ENCODE assay signal across 34 mouse cellular contexts in genomic region chr1:35834180-35834579, GRCm38 (mm10).
"Had no signal": no experiment of that assay in that cellular context is flagged by ENCODE, and none has a peak within 500 bp of the region (broad histone marks: within the 10 kb centered on the region; RNA-seq: fewer than 3 reads in every experiment).

No protein-coding gene starts in this region.

- H3K4me3 ChIP-seq: heart, embryonic 10.5 days; heart, embryonic 12.5 days; heart, embryonic 13.5 days; heart, embryonic 15.5 days; hindbrain, embryonic 10.5 days; hindbrain, embryonic 12.5 days; hindbrain, embryonic 13.5 days; hindbrain, embryonic 15.5 days; intestine, embryonic 15.5 days; kidney, embryonic 15.5 days; layer of hippocampus, adult 2 months had no signal

- H3K27ac ChIP-seq: heart, embryonic 10.5 days; heart, embryonic 13.5 days; heart, embryonic 15.5 days; hindbrain, embryonic 10.5 days; hindbrain, embryonic 12.5 days; hindbrain, embryonic 13.5 days; hindbrain, embryonic 14.5 days; hindbrain, embryonic 15.5 days; hindbrain, postnatal 0 days; intestine, embryonic 15.5 days; kidney, embryonic 15.5 days; kidney, postnatal 0 days; layer of hippocampus, adult 2 months had no signal

- H3K4me2 ChIP-seq: heart, embryonic 11.5 days; heart, embryonic 12.5 days; heart, embryonic 13.5 days; heart, embryonic 15.5 days; hindbrain, embryonic 12.5 days; hindbrain, embryonic 13.5 days; hindbrain, embryonic 14.5 days; hindbrain, embryonic 15.5 days; intestine, embryonic 15.5 days; kidney, embryonic 15.5 days had no signal

- H3K9ac ChIP-seq: heart, embryonic 12.5 days; heart, embryonic 13.5 days; heart, embryonic 15.5 days; hindbrain, embryonic 12.5 days; hindbrain, embryonic 13.5 days; hindbrain, embryonic 14.5 days; hindbrain, embryonic 15.5 days; intestine, embryonic 15.5 days; kidney, embryonic 15.5 days had no signal

- H3K27me3 ChIP-seq: heart, embryonic 12.5 days; heart, embryonic 13.5 days; heart, embryonic 15.5 days; hindbrain, embryonic 12.5 days; hindbrain, embryonic 13.5 days; hindbrain, embryonic 15.5 days; intestine, embryonic 15.5 days; kidney, embryonic 15.5 days had no signal

- DNase-seq: heart, postnatal 10 days; heart, postnatal 14 days; heart, postnatal 36 days; heart, postnatal 4 days; kidney, adult 11 months; kidney, adult 18-20 months; kidney, adult 2 months; kidney, adult 8-10 months; kidney, adult 9 months; kidney, postnatal 10 days; kidney, postnatal 14 days; kidney, postnatal 25 days; kidney, postnatal 36 days; kidney, postnatal 4 days; layer of hippocampus, adult 9-11 months had no signal

- ATAC-seq: hindbrain, embryonic 16.5 days; hindbrain, postnatal 0 days; inflammation-experienced regulatory T-cells, adult 6 months; intestine, embryonic 15.5 days; intestine, embryonic 16.5 days; intestine, postnatal 0 days had no signal

- H3K36me3 ChIP-seq: heart, embryonic 10.5 days; heart, embryonic 12.5 days; heart, embryonic 13.5 days; heart, embryonic 15.5 days; hindbrain, embryonic 10.5 days; hindbrain, embryonic 12.5 days; hindbrain, embryonic 13.5 days; hindbrain, embryonic 15.5 days; intestine, embryonic 15.5 days; kidney, embryonic 15.5 days had no signal

- H3K4me1 ChIP-seq: heart, embryonic 10.5 days; heart, embryonic 12.5 days; heart, embryonic 15.5 days; hindbrain, embryonic 12.5 days; hindbrain, embryonic 13.5 days; hindbrain, embryonic 15.5 days; intestine, embryonic 15.5 days; kidney, embryonic 15.5 days had no signal

- H3K9me3 ChIP-seq: heart, embryonic 10.5 days; heart, embryonic 12.5 days; heart, embryonic 13.5 days; heart, embryonic 15.5 days; hindbrain, embryonic 12.5 days; hindbrain, embryonic 13.5 days; hindbrain, embryonic 15.5 days; intestine, embryonic 15.5 days; kidney, embryonic 15.5 days had no signal
